Mouse (Mus musculus) heart, postnatal 0 days (tissue): ENCODE data around the gene Gm32742. TPM values are rescaled to one million over a fixed set of nuclear protein-coding genes. Genes with fewer than 3 reads are reported as not detected.

Experiments
- ATAC-seq: fragments of 200-750 bp; cut with Nextera tagmentation; 2 replicates; pipeline ENCODE4 v1.8.0; 2017; ENCODE audit warnings: low read depth, moderate number of reproducible peaks, moderate library complexity; ENCODE audit not compliant: insufficient read depth
- DNase-seq: peaks from one replicate; pipeline ENCODE4 v3.0.0-alpha.2; 2016; ENCODE audit warnings: low spot score
- H3K27ac ChIP-seq: fragments of 300-500 bp; sonication (generic); 2 replicates; pipeline ENCODE4 v1.5.1; 2014; ENCODE audit warnings: low read depth, mild to moderate bottlenecking
- H3K27me3 ChIP-seq: fragments of 300-500 bp; sonication (generic); 2 replicates; pipeline ENCODE4 v1.6.1; 2014; ENCODE audit warnings: low read length, mixed read lengths; ENCODE audit not compliant: control insufficient read depth, insufficient read depth
- H3K36me3 ChIP-seq: fragments of 300-500 bp; sonication (generic); replicated peaks from 2 replicates; pipeline ENCODE4 v1.6.1; 2014; ENCODE audit warnings: low read length, mixed read lengths; ENCODE audit not compliant: control insufficient read depth, insufficient read depth
- H3K4me1 ChIP-seq: fragments of 300-500 bp; sonication (generic); 2 replicates; pipeline ENCODE4 v1.6.1; 2014; ENCODE audit warnings: antibody characterized with exemption; ENCODE audit not compliant: control insufficient read depth, insufficient read depth
- H3K4me2 ChIP-seq: fragments of 300-500 bp; sonication (generic); 2 replicates; pipeline ENCODE4 v1.6.1; 2014; ENCODE audit warnings: low read depth, mild to moderate bottlenecking, low read length, moderate library complexity
- H3K4me3 ChIP-seq: fragments of 300-500 bp; sonication (generic); 2 replicates; pipeline ENCODE4 v1.5.1; 2014; ENCODE audit warnings: low read depth, low read length
- H3K9ac ChIP-seq: fragments of 300-500 bp; sonication (generic); replicated peaks from 2 replicates; pipeline ENCODE4 v1.6.1; 2014; ENCODE audit warnings: low read depth, low read length, mixed read lengths
- H3K9me3 ChIP-seq: fragments of 300-500 bp; sonication (generic); replicated peaks from 2 replicates; pipeline ENCODE4 v1.6.1; 2016; ENCODE audit warnings: low read length; ENCODE audit not compliant: control insufficient read depth
- CTCF ChIP-seq: IDR thresholded peaks from 2 replicates; pipeline ENCODE4 v1.5.1; 2016; ENCODE audit warnings: antibody characterized with exemption, control low read depth, low read depth
- EP300 ChIP-seq: IDR thresholded peaks from 2 replicates; pipeline ENCODE4 v1.6.1; 2016; ENCODE audit warnings: antibody characterized with exemption, low read depth
- WGBS: fragments of 180-500 bp; shearing (Covaris S2); extraction: QIAGEN DNeasy Blood & Tissue Kit; methylation state at CpG from one replicate; pipeline ENCODE4 v1.1.7; 2014; 5-methylcytosine and 5-hydroxymethylcytosine counted together
- polyA plus RNA-seq: library from polyadenylated mRNA; unstranded; fragments of >200 nt; fragmentation: Nextera tagmentation; extraction: Ambion mirVana; gene quantifications from 2 replicates; pipeline ENCODE4 v1.2.1, GENCODE M21; 2015
- total RNA-seq: library from RNA; depleted of rRNA; stranded (reverse); fragments of >200 nt; gene quantifications from 2 replicates; pipeline ENCODE4 v1.2.3, GENCODE M21; 2014; ENCODE audit warnings: low replicate concordance

Gene Gm32742
- total and polyA plus RNA-seq, 2 experiments from 2014 or later = not detected

- H3K4me1 ChIP-seq = no peaks in the 10 kb centered on the region
- no peak for TF ChIP-seq CTCF
- no peak for TF ChIP-seq EP300
- no peaks in the 10 kb centered on the region for H3K27me3 ChIP-seq
- no peak for DNase-seq
- H3K4me2 ChIP-seq = no peak overlapping the region
- H3K27ac ChIP-seq = no peak overlapping the region
- H3K9ac ChIP-seq = no peak overlapping the region
- no peak for ATAC-seq
- H3K4me3 ChIP-seq = no peak overlapping the region
- H3K9me3 ChIP-seq = no peaks in the 10 kb centered on the region
- H3K36me3 ChIP-seq = no peaks in the 10 kb centered on the region
- 93% methylated on average over 1 of the region's 1 CpGs for WGBS
These were observed 13.0 kb upstream of the Gm32742 start for GRCm38 (mm10) chr9:51178297-51178696.

- TF ChIP-seq CTCF (no peak), EP300 (no peak)
These were observed 10.4 kb upstream of the Gm32742 start for GRCm38 (mm10) chr9:51175722-51176121.

DNA sequence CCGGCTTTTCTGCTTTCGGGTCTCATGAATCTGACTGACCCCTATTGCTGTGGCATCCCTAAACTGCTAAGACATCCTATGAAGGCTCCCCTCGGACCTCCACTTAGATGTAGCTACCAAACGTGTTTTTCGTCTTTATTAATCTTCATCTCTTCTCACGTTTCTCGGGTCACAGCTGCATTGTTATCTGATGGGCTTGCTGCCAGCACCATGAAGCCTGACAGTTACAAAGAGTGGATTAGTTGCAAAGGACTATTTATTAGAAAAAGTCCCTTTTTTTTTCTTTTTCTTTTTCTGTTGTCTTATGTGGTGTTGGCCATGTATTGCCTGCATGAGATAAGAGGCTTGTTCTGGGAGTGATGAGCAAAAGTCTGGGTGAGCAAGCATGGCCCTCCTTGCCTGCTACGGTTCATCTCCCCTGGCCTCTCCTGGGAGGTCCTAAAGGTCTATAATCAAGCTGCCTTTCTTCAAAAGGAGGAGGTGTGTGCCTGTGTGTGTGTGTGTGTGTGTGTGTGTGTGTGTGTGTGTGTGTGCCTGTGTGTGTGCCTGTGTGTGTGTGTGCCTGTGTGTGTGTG lies 9.7 kb upstream of the Gm32742 start:
- Histone ChIP-seq H3K4me3 (no peak overlapping the region), H3K4me2 (no peak overlapping the region), H3K9me3 (no peaks in the 10 kb centered on the region), H3K9ac (no peak overlapping the region), H3K27me3 (no peaks in the 10 kb centered on the region), H3K27ac (no peak overlapping the region), H3K4me1 (no peaks in the 10 kb centered on the region), H3K36me3 (no peaks in the 10 kb centered on the region)
- no peak for TF ChIP-seq EP300
- TF ChIP-seq CTCF = no peak
- ATAC-seq (no peak), DNase-seq (no peak)
- 36% methylated on average over 8 of the region's 8 CpGs for WGBS

More at GRCm38 (mm10) chr9:51175722-51176121, 10.4 kb upstream of the Gm32742 start:
- no peak for DNase-seq
- H3K4me1 ChIP-seq = no peaks in the 10 kb centered on the region
- H3K27me3 ChIP-seq = no peaks in the 10 kb centered on the region
- H3K27ac ChIP-seq = no peak overlapping the region
- H3K9ac ChIP-seq = no peak overlapping the region
- no peaks in the 10 kb centered on the region for H3K9me3 ChIP-seq
- no peak overlapping the region for H3K4me2 ChIP-seq
- no peaks in the 10 kb centered on the region for H3K36me3 ChIP-seq
- WGBS = 92% methylated on average over 1 of the region's 1 CpGs
- no peak for ATAC-seq
- no peak overlapping the region for H3K4me3 ChIP-seq

GRCm38 (mm10) chr9:51170298-51170697 lies 5.0 kb upstream of the Gm32742 start:
- Histone ChIP-seq H3K4me2 (no peak overlapping the region), H3K36me3 (no peaks in the 10 kb centered on the region), H3K4me1 (peaks cover 3% of the 10 kb centered on the region; the same call in 1 of the 2 replicates), H3K4me3 (no peak overlapping the region), H3K27ac (no peak overlapping the region), H3K27me3 (no peaks in the 10 kb centered on the region), H3K9ac (no peak overlapping the region), H3K9me3 (no peaks in the 10 kb centered on the region)
- WGBS = 70% methylated on average over 6 of the region's 6 CpGs
- ATAC-seq (no peak), DNase-seq (no peak)
- no peak for TF ChIP-seq CTCF
- TF ChIP-seq EP300 = no peak

GRCm38 (mm10) chr9:51169133-51169532 lies 3.8 kb upstream of the Gm32742 start:
- Histone ChIP-seq H3K27ac (no peak overlapping the region), H3K4me3 (no peak overlapping the region), H3K36me3 (no peaks in the 10 kb centered on the region), H3K4me2 (no peak overlapping the region), H3K9me3 (no peaks in the 10 kb centered on the region), H3K27me3 (no peaks in the 10 kb centered on the region), H3K4me1 (peaks cover 3% of the 10 kb centered on the region; the same call in 1 of the 2 replicates), H3K9ac (no peak overlapping the region)
- ATAC-seq = no peak
- DNase-seq = no peak
- WGBS = 85% methylated on average over 7 of the region's 7 CpGs
- TF ChIP-seq EP300 (no peak), CTCF (no peak)

DNA sequence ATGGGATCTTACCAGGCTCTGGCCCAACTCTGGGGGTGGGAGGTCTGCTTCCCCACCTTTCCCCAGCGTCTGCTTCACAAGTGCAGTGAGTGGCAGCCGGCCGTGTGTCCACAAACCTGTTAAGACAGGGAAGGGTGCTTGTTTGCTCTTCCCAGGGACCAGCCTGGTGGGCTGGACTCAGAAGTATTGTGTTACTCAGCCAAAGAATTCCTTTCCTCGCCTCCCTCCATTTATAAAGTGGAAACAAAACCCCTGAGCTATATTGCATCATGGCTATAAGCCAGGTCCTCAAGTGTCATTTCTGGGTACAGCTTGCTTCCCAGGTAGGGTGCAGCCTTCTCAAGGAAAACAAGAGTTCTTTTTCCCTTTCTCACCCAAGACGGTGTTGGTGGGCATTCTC lies 3.4 kb upstream of the Gm32742 start:
- WGBS = 52% methylated on average over 5 of the region's 5 CpGs

More for the DNA sequence above, 3.4 kb upstream of the Gm32742 start:
- no peaks in the 10 kb centered on the region for H3K27me3 ChIP-seq
- ATAC-seq (no peak), DNase-seq (no peak)
- no peak overlapping the region for H3K9ac ChIP-seq
- no peaks in the 10 kb centered on the region for H3K9me3 ChIP-seq
- peaks cover 3% of the 10 kb centered on the region; the same call in 1 of the 2 replicates for H3K4me1 ChIP-seq
- no peak overlapping the region for H3K27ac ChIP-seq
- no peak overlapping the region for H3K4me3 ChIP-seq
- TF ChIP-seq EP300 (no peak), CTCF (no peak)
- no peaks in the 10 kb centered on the region for H3K36me3 ChIP-seq
- H3K4me2 ChIP-seq = no peak overlapping the region
